Mouse (Mus musculus) WW6 (cell line): ENCODE data around the gene Zfp692.

Source experiments
- DNase-seq: peaks from one replicate; pipeline ENCODE4 v3.0.0-alpha.2; 2013; ENCODE audit warnings: low read depth, low spot score

The Zfp692 gene

GRCm38 (mm10) chr11:58307411-58308080, 677 bp downstream of the Zfp692 start:
- DNase-seq, result peak; percentile 70

DNA sequence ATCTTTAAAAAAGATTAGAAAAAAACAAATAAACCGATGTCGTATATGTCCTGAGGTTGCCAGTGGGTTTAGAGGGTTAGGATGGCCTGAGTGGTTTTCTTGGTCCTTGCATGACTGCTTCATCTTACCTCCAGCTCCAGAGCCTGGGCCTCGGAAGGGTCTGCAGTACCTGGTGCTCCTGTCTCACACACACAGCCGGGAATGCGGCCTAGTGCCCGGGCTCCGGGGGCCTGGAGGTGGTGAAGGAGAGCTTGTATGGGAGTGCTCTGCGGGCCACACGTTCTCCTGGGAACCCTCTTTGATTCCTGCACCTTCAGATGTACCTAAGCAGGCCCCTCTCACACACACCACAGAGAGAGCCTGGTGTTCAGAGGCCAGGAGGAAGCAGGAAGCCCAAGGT, 1.8 kb downstream of the Zfp692 start:
- no peak for DNase-seq

GRCm38 (mm10) chr11:58314069-58314468, 7.2 kb downstream of the Zfp692 start:
- no peak for DNase-seq

DNA sequence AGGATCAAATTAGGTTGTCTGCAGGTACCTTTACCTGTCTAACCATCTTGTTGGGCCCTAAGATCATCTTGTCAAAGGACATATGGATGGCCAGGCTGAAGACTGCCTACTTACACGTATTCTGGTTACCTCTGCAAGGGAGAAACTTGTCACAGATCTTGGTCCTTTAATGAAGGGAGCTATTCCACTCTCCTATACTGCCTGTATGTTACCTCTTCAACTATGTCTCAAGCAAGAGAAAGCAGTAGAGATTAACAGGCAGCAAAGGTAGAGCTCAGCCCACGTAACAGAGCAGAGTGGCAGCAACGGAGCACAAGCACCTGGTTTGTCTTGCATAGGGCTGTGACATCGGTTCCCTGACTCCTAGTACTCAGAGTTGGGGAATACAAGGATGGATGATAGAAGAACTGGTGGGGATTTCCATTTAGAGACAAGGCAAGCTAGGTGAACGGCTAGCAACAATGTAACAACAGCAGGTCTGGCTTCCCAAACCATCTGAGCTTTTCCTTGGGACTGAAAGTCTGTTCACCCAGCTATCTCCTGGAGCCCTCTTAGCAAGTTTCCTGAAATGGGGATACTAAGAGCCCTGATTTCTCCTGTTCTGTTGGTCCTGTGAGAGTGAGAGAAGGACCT, 8.8 kb downstream of the Zfp692 start:
- no peak for DNase-seq

DNA sequence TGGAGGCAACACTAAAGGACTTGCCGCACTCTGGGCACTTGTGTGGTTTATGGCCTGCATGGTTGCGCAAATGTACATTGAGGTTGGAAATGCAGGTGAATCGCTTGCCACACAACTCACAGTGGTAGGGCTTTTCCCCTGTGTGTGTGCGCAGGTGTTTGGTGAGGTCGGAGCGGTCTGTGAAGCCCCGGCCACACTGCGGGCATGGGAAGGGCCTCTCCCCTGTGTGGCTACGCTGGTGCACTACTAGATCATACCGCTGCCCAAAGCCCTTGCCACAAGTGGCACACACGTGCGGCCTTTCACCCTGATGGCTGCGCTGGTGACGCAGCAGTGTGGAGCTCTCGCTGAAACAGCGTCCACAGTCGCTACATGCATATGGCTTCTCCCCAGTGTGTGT, 9.5 kb downstream of the Zfp692 start:
- DNase-seq, result no peak

GRCm38 (mm10) chr11:58316768-58317390, 10.0 kb downstream of the Zfp692 start:
- no peak for DNase-seq

- peak; percentile 89 for DNase-seq
Measured at GRCm38 (mm10) chr11:58322824-58323569, 16.1 kb downstream of the Zfp692 start.

DNA sequence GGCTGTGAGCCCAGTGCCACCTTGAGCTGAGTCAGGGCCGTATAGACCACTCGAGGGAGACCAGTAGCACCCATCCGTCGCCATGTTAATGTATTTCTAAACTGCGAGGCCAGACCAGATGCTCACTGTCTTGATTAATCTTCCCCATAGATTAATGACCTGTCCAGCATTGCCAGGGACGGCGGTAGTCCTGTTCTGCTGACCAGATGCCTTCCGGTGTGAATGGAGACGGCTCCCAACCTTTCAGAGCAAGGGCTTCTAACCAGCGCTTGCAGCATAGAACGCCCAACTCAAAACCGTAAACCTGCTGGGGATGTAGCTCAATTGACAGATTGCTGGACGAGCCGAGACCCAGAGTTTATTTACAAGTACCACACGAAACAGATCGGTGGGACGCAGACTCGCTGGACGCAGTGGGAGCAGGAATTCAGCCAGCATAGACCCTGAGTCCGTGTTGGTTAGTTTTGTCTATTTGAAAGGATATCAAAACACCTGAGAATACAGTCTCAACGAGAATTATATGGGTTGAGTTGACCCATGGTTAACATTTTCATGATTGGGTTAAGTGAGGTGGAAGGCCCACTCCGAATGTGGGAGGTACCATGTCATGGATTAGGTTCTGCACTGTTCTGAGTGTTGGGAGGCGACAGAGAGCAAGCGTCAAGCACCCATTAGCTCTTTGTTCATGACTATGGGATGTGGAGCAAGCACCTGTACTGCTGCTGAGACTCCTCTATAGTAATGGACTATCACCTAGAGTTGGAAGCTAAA, 16.9 kb downstream of the Zfp692 start:
- no peak for DNase-seq

DNA sequence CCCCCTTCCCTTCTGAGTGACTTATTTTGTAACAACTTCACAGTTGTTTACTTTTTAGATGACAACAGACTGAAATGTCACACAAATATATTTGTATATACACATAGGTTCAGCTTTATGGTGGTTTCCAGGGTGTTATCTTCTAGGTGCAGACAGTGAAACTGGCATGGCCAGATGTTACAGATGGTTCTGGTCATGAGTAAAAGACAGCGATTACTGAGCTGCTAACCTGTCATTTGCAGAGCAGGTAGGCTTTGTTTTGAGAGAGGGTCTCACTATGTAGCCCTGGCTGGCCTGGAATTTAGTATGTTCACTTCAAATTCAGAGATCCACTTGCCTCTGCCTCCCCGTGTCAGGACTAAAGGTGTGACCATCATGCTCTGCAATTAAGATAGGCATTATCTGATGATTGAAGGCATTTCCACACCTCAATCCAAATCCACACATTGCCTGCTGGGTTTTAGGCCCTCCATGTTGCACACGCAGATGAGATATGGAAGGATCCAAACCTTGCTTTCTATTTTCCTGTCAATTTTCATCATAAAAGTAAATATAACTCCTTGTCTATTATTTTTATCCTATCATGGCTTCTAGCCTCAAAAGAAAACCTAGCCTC, 17.9 kb downstream of the Zfp692 start:
- DNase-seq, result no peak

GRCm38 (mm10) chr11:58326781-58327180, 19.9 kb downstream of the Zfp692 start:
- no peak for DNase-seq

DNA sequence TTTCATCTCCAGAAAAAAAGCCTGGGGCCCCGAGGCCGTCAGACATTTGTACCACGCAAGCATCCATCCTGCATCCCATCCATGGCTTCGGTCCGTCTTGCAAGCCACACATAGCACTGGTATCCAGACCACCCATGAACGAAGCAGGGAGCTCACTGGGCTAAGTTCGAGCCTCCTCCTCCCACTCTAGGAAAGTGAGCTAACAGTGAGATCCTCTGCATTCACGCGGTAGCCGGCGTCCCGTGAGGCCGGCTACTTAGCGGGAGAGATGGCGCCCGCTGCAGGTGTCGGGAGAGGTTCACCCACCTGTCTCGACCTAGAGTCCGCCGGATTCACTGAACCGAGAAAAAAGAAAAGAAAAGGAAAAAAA, 23.0 kb downstream of the Zfp692 start:
- no peak for DNase-seq

GRCm38 (mm10) chr11:58330276-58331148, 23.6 kb downstream of the Zfp692 start, which contains the start of the genes Zfp672 and Sh3bp5l:
Gene Zfp672, minus strand, starts transcription at chr11:58330339.
Gene Sh3bp5l, plus strand, starts transcription at chr11:58330724.
- peak; percentile 91 for DNase-seq

- no peak for DNase-seq
Measured at GRCm38 (mm10) chr11:58331149-58331495, 24.3 kb downstream of the Zfp692 start.

DNA sequence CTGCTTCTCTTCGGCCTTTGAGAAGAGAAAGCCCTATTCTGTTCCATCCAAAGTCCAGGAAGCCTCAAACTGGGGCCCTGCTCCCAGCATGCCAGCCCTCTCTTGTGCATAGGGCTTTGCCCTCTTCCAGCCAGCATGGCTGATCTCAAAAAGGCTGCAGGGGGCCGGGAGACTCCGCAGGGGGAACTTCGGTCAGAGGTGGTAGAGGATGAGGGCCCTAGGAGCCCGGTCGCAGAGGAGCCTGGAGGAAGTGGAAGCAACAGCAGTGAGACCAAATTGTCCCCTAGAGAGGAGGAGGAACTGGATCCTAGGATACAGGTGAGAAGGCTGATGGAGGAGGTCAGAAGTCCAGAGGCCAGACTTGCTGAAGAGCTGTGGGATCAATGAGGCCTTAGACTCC, 24.7 kb downstream of the Zfp692 start:
- no peak for DNase-seq

DNA sequence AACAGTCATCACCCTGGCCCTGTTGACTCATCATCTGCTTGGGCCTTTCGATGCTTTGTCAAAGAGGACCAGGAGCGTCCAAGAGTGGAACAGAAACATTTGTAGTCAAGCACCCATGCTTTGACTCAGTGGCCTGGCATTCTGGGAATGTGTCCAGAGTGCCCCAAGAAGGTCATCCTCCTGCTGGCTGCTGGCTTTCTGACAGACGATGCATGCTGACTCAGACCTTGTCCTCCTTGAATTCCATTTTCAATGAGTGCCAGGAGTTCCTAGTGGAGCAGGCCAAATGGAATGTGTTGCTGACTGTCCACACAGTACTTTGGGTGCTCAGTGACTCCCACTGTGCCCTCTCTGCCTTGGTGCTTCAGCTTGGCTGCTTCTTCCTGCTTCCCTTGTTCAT, 27.9 kb downstream of the Zfp692 start:
- no peak for DNase-seq

DNA sequence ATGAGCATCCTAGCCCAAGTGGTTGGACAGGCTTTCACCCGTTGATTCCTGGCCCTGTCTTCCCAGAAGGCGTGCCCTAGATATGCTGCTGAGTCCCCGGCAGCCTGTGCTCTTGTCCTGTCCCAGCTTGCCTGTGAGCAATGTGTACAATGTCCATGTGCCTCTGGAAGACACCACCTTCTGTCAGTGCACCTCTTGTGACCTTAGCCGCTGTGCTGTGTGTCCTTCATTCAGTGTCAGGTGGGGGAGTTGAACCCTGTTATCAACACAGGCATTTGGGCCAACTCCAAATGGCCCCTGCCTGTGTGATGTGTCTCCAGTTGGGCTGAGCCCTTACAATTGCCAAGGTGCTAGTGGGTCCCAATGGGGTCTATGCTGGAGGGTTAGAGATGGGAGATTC, 39.9 kb downstream of the Zfp692 start:
- DNase-seq, result no peak

DNA sequence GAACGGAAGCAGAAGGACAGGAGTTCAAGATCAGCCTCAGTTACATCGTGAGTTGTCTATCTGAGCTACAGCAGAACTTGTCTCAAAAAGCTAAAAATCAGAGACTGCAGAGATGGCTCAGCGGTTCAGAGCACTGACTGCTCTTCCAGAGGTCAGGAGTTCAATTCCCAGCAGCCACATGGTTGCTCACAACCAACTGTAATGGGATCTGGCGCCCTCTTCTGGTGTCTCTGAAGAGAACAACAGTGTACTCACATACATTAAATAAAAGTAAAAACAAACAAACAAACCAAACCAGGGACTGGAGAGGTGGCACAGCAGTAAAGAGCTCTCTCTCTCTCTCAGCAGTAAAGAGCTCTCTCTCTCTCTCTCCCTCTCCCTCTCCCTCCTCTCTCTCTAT, 43.8 kb downstream of the Zfp692 start:
- DNase-seq, result peak; percentile 45

DNA sequence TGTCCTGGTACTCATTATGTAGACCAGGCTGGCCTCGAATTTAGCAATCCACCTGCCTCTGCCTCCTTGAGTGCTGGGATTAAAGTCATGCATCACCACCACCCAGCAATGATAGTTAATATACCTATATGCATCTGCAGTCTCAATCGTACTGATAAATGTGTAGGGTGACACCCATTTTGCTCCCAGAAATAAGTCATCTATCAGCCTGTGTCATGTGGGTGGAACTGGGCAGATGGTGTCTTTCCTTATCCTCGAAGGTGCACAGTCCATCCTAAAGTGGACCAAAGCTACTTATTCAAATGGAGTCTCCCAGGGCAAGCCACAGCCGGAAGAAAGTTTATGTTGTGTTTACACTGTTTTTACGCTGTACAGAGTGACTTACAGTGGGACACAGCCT, 44.3 kb downstream of the Zfp692 start:
- no peak for DNase-seq

DNA sequence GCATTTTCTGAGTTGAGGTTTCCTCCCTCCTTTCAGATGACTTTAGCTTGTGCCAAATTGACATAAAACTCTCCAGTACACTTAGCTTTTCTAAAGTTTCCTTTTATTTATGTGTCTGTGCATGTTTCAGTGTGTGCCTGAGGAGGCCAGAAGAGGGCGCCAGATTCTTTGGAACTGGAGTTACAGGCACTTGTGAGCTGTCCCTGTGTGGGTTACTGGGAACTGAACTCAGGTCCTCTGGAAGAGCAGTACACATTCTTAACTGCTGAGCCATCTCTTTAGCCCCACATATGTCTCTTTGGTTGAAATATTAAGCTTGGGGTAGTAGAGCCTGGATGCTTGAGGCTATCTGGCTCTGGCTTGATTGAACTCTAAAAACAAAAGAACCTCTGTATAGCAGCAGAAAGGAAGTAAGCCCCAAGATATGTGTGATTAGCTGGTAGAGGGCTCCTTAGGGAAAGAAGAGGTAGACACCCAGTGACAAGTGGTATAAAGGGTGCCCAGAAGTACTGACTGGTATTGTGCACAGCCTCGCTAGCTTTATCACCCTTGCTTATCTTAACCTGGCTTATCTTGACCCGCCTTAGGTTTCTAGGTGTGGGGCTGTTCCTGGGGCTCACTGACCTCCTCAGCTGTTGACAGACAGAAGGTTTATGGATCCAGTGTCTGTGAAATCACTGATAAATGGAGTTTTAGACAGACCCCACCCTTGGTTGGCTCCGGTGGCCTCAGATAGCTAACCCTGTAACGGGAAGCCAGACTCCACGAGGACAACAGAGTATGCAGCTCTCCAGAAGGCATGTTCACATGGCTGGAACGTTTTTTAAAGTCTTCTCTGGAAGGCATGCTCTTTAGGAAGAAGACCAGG, 46.0 kb downstream of the Zfp692 start:
- peak; percentile 33 for DNase-seq
